Mouse (Mus musculus): ENCODE data around the gene Batf. TPM values are rescaled to one million over a fixed set of nuclear protein-coding genes. Genes with fewer than 3 reads are reported as not detected.

The Batf gene
- polyA plus RNA-seq, 1 experiment from 2014 or later, result 1.5 TPM

- no peaks in the 10 kb centered on the region for H3K27me3 ChIP-seq (replicated peaks; ENCODE audit: control insufficient read depth, insufficient read depth, low read length)
- H3K9me3 ChIP-seq (replicated peaks; ENCODE audit: control insufficient read depth, low read length), result no peaks in the 10 kb centered on the region
- no peak for DNase-seq (ENCODE audit: low spot score)
- no peaks in the 10 kb centered on the region for H3K36me3 ChIP-seq (ENCODE audit: control insufficient read depth, insufficient read depth, low read length)
- no peak overlapping the region for H3K4me3 ChIP-seq (ENCODE audit: low read depth, low read length)
- 0 out of 2 replicates have a peak, but pooled peaks cover 5% of the 10 kb centered on the region for H3K4me1 ChIP-seq (ENCODE audit: control insufficient read depth, insufficient read depth, low read length)
- no peak overlapping the region for H3K27ac ChIP-seq (ENCODE audit: low read depth, low read length)
- no peak overlapping the region for H3K4me2 ChIP-seq (ENCODE audit: low read length)
- no peak overlapping the region for H3K9ac ChIP-seq (ENCODE audit: low read length)
- WGBS, result 80% methylated on average over 3 of the region's 3 CpGs
- no peak for ATAC-seq
Measured at GRCm38 (mm10) chr12:85670080-85670479, 16.4 kb upstream of the Batf start.

- 93% methylated on average over 8 of the region's 8 CpGs for WGBS
- H3K4me3 ChIP-seq (ENCODE audit: low read depth, low read length), result no peak overlapping the region
- DNase-seq (ENCODE audit: low spot score) (no peak), ATAC-seq (no peak)
- H3K9ac ChIP-seq (ENCODE audit: low read length), result no peak overlapping the region
- H3K27ac ChIP-seq (ENCODE audit: low read depth, low read length), result no peak overlapping the region
- H3K9me3 ChIP-seq (replicated peaks; ENCODE audit: control insufficient read depth, low read length), result no peaks in the 10 kb centered on the region
- H3K4me1 ChIP-seq (ENCODE audit: control insufficient read depth, insufficient read depth, low read length), result 0 out of 2 replicates have a peak, but pooled peaks cover under 1% of the 10 kb centered on the region
- H3K27me3 ChIP-seq (replicated peaks; ENCODE audit: control insufficient read depth, insufficient read depth, low read length), result no peaks in the 10 kb centered on the region
- H3K36me3 ChIP-seq (ENCODE audit: control insufficient read depth, insufficient read depth, low read length), result no peaks in the 10 kb centered on the region
- H3K4me2 ChIP-seq (ENCODE audit: low read length), result no peak overlapping the region
Measured at GRCm38 (mm10) chr12:85673914-85674313, 12.6 kb upstream of the Batf start.

GRCm38 (mm10) chr12:85679117-85679516 is 7.4 kb upstream of the Batf start:
- H3K27ac ChIP-seq (ENCODE audit: low read depth, low read length), result no peak overlapping the region
- H3K4me1 ChIP-seq (ENCODE audit: control insufficient read depth, insufficient read depth, low read length), result no peaks in the 10 kb centered on the region
- 90% methylated on average over 5 of the region's 5 CpGs for WGBS
- H3K4me2 ChIP-seq (ENCODE audit: low read length), result no peak overlapping the region
- no peak overlapping the region for H3K9ac ChIP-seq (ENCODE audit: low read length)
- no peak overlapping the region for H3K4me3 ChIP-seq (ENCODE audit: low read depth, low read length)
- H3K27me3 ChIP-seq (replicated peaks; ENCODE audit: control insufficient read depth, insufficient read depth, low read length), result no peaks in the 10 kb centered on the region
- no peak for ATAC-seq
- DNase-seq (ENCODE audit: low spot score), result no peak
- no peaks in the 10 kb centered on the region for H3K36me3 ChIP-seq (ENCODE audit: control insufficient read depth, insufficient read depth, low read length)
- no peaks in the 10 kb centered on the region for H3K9me3 ChIP-seq (replicated peaks; ENCODE audit: control insufficient read depth, low read length)

- H3K4me3 ChIP-seq (ENCODE audit: low read depth, low read length), result no peak overlapping the region
- H3K27me3 ChIP-seq (replicated peaks; ENCODE audit: control insufficient read depth, insufficient read depth, low read length), result no peaks in the 10 kb centered on the region
- H3K27ac ChIP-seq (ENCODE audit: low read depth, low read length), result no peak overlapping the region
- H3K36me3 ChIP-seq (ENCODE audit: control insufficient read depth, insufficient read depth, low read length), result no peaks in the 10 kb centered on the region
- WGBS, result 47% methylated on average over 2 of the region's 2 CpGs
- no peaks in the 10 kb centered on the region for H3K9me3 ChIP-seq (replicated peaks; ENCODE audit: control insufficient read depth, low read length)
- H3K4me2 ChIP-seq (ENCODE audit: low read length), result no peak overlapping the region
- ATAC-seq (no peak), DNase-seq (ENCODE audit: low spot score) (no peak)
- H3K4me1 ChIP-seq (ENCODE audit: control insufficient read depth, insufficient read depth, low read length), result no peaks in the 10 kb centered on the region
- H3K9ac ChIP-seq (ENCODE audit: low read length), result no peak overlapping the region
Measured at GRCm38 (mm10) chr12:85679808-85680207, 6.7 kb upstream of the Batf start.

- no peak overlapping the region for H3K4me2 ChIP-seq (ENCODE audit: low read length)
- no peak overlapping the region for H3K9ac ChIP-seq (ENCODE audit: low read length)
- H3K36me3 ChIP-seq (ENCODE audit: control insufficient read depth, insufficient read depth, low read length), result no peaks in the 10 kb centered on the region
- DNase-seq (ENCODE audit: low spot score), result no peak
- no peak overlapping the region for H3K27ac ChIP-seq (ENCODE audit: low read depth, low read length)
- 50% methylated on average over 2 of the region's 2 CpGs for WGBS
- H3K9me3 ChIP-seq (replicated peaks; ENCODE audit: control insufficient read depth, low read length), result no peaks in the 10 kb centered on the region
- H3K4me3 ChIP-seq (ENCODE audit: low read depth, low read length), result no peak overlapping the region
- H3K27me3 ChIP-seq (replicated peaks; ENCODE audit: control insufficient read depth, insufficient read depth, low read length), result no peaks in the 10 kb centered on the region
- no peak for ATAC-seq
- H3K4me1 ChIP-seq (ENCODE audit: control insufficient read depth, insufficient read depth, low read length), result no peaks in the 10 kb centered on the region
Measured at GRCm38 (mm10) chr12:85682328-85682727, 4.1 kb upstream of the Batf start.

GRCm38 (mm10) chr12:85684411-85685275 is 1.8 kb upstream of the Batf start:
- 88% methylated on average over 16 of the region's 16 CpGs for WGBS
- ATAC-seq (no peak), DNase-seq (ENCODE audit: low spot score) (no peak)
- H3K4me1 ChIP-seq (ENCODE audit: control insufficient read depth, insufficient read depth, low read length), result no peaks in the 10 kb centered on the region
- no peak overlapping the region for H3K27ac ChIP-seq (ENCODE audit: low read depth, low read length)
- no peaks in the 10 kb centered on the region for H3K27me3 ChIP-seq (replicated peaks; ENCODE audit: control insufficient read depth, insufficient read depth, low read length)
- H3K9me3 ChIP-seq (replicated peaks; ENCODE audit: control insufficient read depth, low read length), result no peaks in the 10 kb centered on the region
- no peak overlapping the region for H3K4me2 ChIP-seq (ENCODE audit: low read length)
- no peak overlapping the region for H3K4me3 ChIP-seq (ENCODE audit: low read depth, low read length)
- H3K9ac ChIP-seq (ENCODE audit: low read length), result no peak overlapping the region
- H3K36me3 ChIP-seq (ENCODE audit: control insufficient read depth, insufficient read depth, low read length), result no peaks in the 10 kb centered on the region

- Histone ChIP-seq H3K27ac (ENCODE audit: low read depth, low read length) (no peak overlapping the region), H3K4me2 (ENCODE audit: low read length) (no peak overlapping the region), H3K9ac (ENCODE audit: low read length) (no peak overlapping the region), H3K36me3 (ENCODE audit: control insufficient read depth, insufficient read depth, low read length) (no peaks in the 10 kb centered on the region), H3K4me3 (ENCODE audit: low read depth, low read length) (no peak overlapping the region), H3K27me3 (replicated peaks; ENCODE audit: control insufficient read depth, insufficient read depth, low read length) (no peaks in the 10 kb centered on the region), H3K9me3 (replicated peaks; ENCODE audit: control insufficient read depth, low read length) (no peaks in the 10 kb centered on the region), H3K4me1 (ENCODE audit: control insufficient read depth, insufficient read depth, low read length) (no peaks in the 10 kb centered on the region)
- 89% methylated on average over 7 of the region's 7 CpGs for WGBS
- no peak for ATAC-seq
- no peak for DNase-seq (ENCODE audit: low spot score)
Measured at GRCm38 (mm10) chr12:85687217-85687533, 706 bp downstream of the Batf start.

GRCm38 (mm10) chr12:85687846-85688245 is 1.4 kb downstream of the Batf start:
- DNase-seq (ENCODE audit: low spot score) (no peak), ATAC-seq (no peak)
- no peaks in the 10 kb centered on the region for H3K27me3 ChIP-seq (replicated peaks; ENCODE audit: control insufficient read depth, insufficient read depth, low read length)
- 82% methylated on average over 6 of the region's 6 CpGs for WGBS
- H3K4me3 ChIP-seq (ENCODE audit: low read depth, low read length), result no peak overlapping the region
- no peak overlapping the region for H3K4me2 ChIP-seq (ENCODE audit: low read length)
- no peaks in the 10 kb centered on the region for H3K9me3 ChIP-seq (replicated peaks; ENCODE audit: control insufficient read depth, low read length)
- H3K9ac ChIP-seq (ENCODE audit: low read length), result no peak overlapping the region
- no peaks in the 10 kb centered on the region for H3K4me1 ChIP-seq (ENCODE audit: control insufficient read depth, insufficient read depth, low read length)
- no peak overlapping the region for H3K27ac ChIP-seq (ENCODE audit: low read depth, low read length)
- no peaks in the 10 kb centered on the region for H3K36me3 ChIP-seq (ENCODE audit: control insufficient read depth, insufficient read depth, low read length)

GRCm38 (mm10) chr12:85695787-85696186 is 9.3 kb downstream of the Batf start:
- 83% methylated on average over 2 of the region's 2 CpGs for WGBS
- H3K9ac ChIP-seq (ENCODE audit: low read length), result no peak overlapping the region
- no peak overlapping the region for H3K4me2 ChIP-seq (ENCODE audit: low read length)
- no peaks in the 10 kb centered on the region for H3K27me3 ChIP-seq (replicated peaks; ENCODE audit: control insufficient read depth, insufficient read depth, low read length)
- DNase-seq (ENCODE audit: low spot score) (no peak), ATAC-seq (no peak)
- H3K36me3 ChIP-seq (ENCODE audit: control insufficient read depth, insufficient read depth, low read length), result no peaks in the 10 kb centered on the region
- H3K4me3 ChIP-seq (ENCODE audit: low read depth, low read length), result no peak overlapping the region
- H3K4me1 ChIP-seq (ENCODE audit: control insufficient read depth, insufficient read depth, low read length), result no peaks in the 10 kb centered on the region
- H3K27ac ChIP-seq (ENCODE audit: low read depth, low read length), result no peak overlapping the region
- no peaks in the 10 kb centered on the region for H3K9me3 ChIP-seq (replicated peaks; ENCODE audit: control insufficient read depth, low read length)
